Mouse (Mus musculus) brain, embryonic 14.5 days (tissue): Measurements from ENCODE around the gene Calm3. TPM values are rescaled to one million over a fixed set of nuclear protein-coding genes. Genes with fewer than 3 reads are reported as not detected.

Experiments used
- DNase-seq: peaks from one replicate; pipeline ENCODE4 v3.0.0-alpha.2; 2011; ENCODE audit warnings: low read depth
- CTCF ChIP-seq: fragments of 200-500 bp; IDR thresholded peaks from 2 replicates; pipeline ENCODE4 v1.5.1; 2012; ENCODE audit warnings: inconsistent platforms, mild to moderate bottlenecking, moderate library complexity, borderline replicate concordance; ENCODE audit not compliant: insufficient read depth, insufficient read length; ENCODE audit errors: extremely low read depth
- POLR2A ChIP-seq: fragments of 200-500 bp; IDR thresholded peaks from 2 replicates; pipeline ENCODE4 v1.6.1; 2012; ENCODE audit warnings: mild to moderate bottlenecking, inconsistent platforms, borderline replicate concordance; ENCODE audit not compliant: poor library complexity, insufficient read depth, insufficient read length, severe bottlenecking; ENCODE audit errors: extremely low read depth
- polyA plus RNA-seq: library from polyadenylated mRNA; depleted of rRNA; stranded (reverse); fragments of >200 nt; gene quantifications from 2 replicates; pipeline ENCODE4 v1.2.3, GENCODE M21; 2012

Gene Calm3
- polyA plus RNA-seq, 1 experiment, result 837 TPM

- no peak for TF ChIP-seq POLR2A
- TF ChIP-seq CTCF, result no peak
- DNase-seq, result peak; percentile 82
Measured at GRCm38 (mm10) chr7:16947959-16948361, 24.0 kb upstream of the Calm3 start.

- no peak for TF ChIP-seq POLR2A
- TF ChIP-seq CTCF, result no peak
- no peak for DNase-seq
Measured at GRCm38 (mm10) chr7:16947349-16947895, 23.5 kb upstream of the Calm3 start.

DNA sequence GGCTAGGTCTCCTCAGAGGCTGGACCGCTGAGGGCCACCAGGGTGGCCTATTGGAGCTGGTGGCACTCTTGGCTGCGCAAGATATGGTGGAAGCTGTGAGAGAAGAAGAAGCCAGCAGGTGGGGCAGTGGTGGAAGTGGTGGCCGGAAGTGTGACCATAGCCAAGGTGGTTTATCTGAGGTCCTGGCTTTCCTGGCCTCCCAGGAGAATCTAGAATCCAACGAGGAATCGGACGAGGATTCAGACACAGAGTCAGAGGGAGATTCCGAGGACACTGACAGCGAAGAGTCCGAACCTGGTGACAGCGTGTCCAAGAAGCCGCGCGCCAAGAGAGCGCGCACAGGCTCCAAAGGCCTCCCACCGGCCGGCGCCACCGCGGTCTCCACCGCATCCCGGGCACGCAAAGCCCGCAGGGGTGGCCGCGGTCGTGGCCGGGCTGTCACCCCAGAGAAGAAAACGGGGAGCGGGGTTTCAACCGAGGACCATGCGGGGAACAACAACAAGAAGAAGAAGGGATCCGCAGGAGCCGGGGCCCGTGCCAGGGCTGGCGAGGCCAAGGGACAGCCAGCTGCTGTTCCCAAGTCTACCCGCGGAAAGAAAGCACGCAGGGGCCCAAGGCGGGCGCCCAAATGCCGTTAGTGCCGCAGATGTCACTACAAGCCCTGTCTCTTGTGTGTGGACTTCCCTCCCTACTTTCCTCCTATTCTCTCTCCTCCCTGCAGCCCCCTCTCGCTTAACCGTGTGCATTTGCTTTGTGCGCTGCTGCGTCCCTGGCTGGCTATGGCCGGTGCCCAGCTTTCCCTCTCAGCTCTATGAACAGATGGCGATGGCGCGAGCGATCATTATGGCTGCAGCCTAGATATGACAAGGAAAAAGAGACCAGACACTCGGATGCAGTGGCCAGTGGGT, 22.8 kb upstream of the Calm3 start:
- peak; percentile 55 for DNase-seq
- TF ChIP-seq CTCF, result no peak
- TF ChIP-seq POLR2A, result no peak

GRCm38 (mm10) chr7:16945419-16945818, 21.5 kb upstream of the Calm3 start:
- no peak for DNase-seq
- TF ChIP-seq CTCF (no peak), POLR2A (no peak)

DNA sequence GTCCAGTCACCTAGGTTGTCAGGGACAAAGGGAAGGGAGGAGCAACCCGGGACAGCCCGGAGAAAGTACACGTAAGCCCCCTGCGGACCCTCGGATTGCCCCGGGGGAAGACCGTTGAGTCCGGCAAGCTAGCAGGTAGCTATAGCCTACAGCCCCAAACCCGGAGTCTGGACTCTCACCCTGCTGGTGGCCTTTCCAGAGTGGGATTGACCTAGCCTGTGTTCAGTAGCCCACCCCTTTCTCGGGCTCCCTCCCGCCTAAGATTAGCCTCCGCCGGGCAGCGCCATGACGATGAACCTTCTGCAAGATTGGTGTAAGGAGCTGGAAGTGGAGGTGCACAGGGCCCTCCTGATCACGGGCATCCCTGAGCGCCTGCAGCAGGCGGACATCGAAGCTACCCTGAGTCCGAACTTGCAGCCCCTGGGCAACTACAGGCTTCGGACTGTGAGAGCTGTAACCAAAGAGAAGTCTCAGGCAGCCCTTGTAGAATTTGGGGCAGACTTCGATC, 20.9 kb upstream of the Calm3 start:
- DNase-seq, result no peak
- no peak for TF ChIP-seq POLR2A
- no peak for TF ChIP-seq CTCF

- peak; percentile 98 for DNase-seq
- TF ChIP-seq CTCF (no peak), POLR2A (peak; percentile 81)
Measured at GRCm38 (mm10) chr7:16944061-16944807, 20.3 kb upstream of the Calm3 start, which contains the start of gene Pnmal2. Gene Pnmal2 (plus strand): TSS chr7:16944682.

DNA sequence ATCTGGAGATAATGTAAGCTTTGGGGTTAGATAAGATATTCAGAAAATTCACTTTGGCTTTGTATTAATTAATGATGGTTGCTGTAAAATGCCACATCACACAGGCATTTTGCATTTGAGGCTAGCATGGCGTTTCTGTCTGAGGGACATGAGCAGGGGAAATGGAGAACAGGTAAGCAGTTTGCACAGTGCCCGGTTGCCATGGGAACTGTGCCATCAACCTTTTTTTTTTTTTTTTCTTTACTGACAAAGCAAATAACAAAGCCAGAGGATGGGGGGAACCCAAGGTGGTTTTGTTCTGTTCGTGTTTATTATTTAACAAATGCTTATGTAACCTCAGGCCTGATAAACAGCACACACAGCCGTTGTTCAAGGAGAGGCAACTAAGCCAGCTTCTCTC, 18.9 kb upstream of the Calm3 start:
- TF ChIP-seq POLR2A, result no peak
- no peak for TF ChIP-seq CTCF
- peak; percentile 84 for DNase-seq

DNA sequence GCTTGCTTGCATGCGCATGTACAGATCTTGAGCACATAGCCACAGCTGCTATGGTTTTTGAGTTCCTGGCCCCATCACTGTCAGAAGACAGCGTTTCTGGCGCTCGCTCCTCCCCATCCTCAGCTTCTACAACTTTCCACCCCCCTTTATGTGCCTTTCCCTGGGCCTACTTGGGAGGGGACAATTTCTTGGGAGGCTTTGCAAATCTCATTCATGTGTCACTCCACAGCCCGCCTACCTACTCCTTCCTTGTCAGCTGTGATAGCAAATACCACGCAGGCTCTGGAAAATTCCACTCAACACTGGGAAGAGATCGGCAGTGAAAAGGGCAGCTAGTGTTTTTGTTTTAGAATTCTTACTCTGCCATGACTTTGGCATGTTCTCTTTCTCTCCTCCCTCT, 16.4 kb upstream of the Calm3 start:
- TF ChIP-seq CTCF (no peak), POLR2A (no peak)
- DNase-seq, result peak; percentile 73

DNA sequence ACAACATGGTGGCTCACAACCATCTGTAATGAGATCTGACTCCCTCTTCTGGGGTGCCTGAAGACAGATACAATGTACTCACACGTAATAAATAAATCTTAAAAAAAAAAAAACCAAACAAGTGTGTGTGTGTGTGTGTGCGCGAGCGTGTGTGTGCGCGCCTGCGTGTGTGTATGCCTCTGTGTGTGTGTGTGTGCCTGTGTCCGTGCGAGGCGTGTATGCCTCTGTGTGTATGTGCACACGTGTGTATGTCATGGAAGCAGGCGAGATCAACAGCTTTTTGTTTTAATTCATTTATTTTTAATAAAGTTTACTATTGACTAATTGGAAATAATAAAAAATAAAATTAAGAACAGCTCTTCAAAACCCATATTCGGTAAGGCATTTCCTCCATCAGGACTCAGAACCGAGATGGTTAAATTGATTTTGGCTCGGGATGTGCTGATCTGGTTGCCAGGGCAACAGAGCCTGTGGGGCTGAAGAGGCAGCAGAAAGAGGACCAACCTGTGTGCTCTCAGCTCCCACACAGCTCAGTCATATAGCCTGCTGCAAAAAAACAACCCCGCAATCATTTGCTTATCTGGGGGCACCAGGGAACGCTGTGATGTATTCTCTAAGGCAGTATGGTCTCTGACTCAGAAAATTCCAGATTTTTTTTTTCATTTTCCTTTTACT, 14.3 kb upstream of the Calm3 start:
- TF ChIP-seq POLR2A (no peak), CTCF (no peak)
- peak; percentile 96 for DNase-seq

GRCm38 (mm10) chr7:16937312-16937711, 13.4 kb upstream of the Calm3 start:
- TF ChIP-seq CTCF, result peak; percentile 58
- TF ChIP-seq POLR2A, result no peak
- DNase-seq, result no peak

- DNase-seq, result peak; percentile 92
Measured at GRCm38 (mm10) chr7:16932704-16933577, 9.0 kb upstream of the Calm3 start.

More at GRCm38 (mm10) chr7:16932704-16933577, 9.0 kb upstream of the Calm3 start:
- TF ChIP-seq POLR2A (no peak), CTCF (peak; percentile 74; the same call in 1 of the 2 replicates)
